Mouse (Mus musculus) CH12.LX (cell line): ENCODE measurements around the gene Vmn1r220.
"Not testable (repeated sequence)": the region's sequence is repeated elsewhere in the genome, so short reads cannot be mapped to it uniquely, and the experiment has no call there.

ENCODE experiments used
- CTCF ChIP-seq, 2 experiments: IDR thresholded peaks in 1 of 2; conservative IDR thresholded peaks in 1 of 2; 2 replicates each; pipeline ENCODE4 v1.5.1; 2011 to 2012; ENCODE audit warnings: low read depth in 2 of 2, low read length in 2 of 2, improper control_type of control experiment in 1 of 2, inconsistent platforms in 1 of 2, mild to moderate bottlenecking in 1 of 2, moderate library complexity in 1 of 2
- EP300 ChIP-seq: IDR thresholded peaks from 2 replicates; pipeline ENCODE4 v1.6.1; 2011; ENCODE audit warnings: low read length, improper control_type of control experiment
- GABPA ChIP-seq: IDR thresholded peaks from 2 replicates; pipeline ENCODE4 v1.6.1; 2012; ENCODE audit warnings: low read depth, low read length, improper control_type of control experiment, inconsistent platforms; ENCODE audit not compliant: insufficient replicate concordance
- IRF4 ChIP-seq: IDR thresholded peaks from 2 replicates; pipeline ENCODE4 v1.6.1; 2014; ENCODE audit warnings: low read depth, mild to moderate bottlenecking, inconsistent platforms, low read length, improper control_type of control experiment
- POLR2A ChIP-seq: IDR thresholded peaks from 2 replicates; pipeline ENCODE4 v1.6.1; 2011; ENCODE audit warnings: low read depth, mild to moderate bottlenecking, improper control_type of control experiment, low read length
- RCOR1 ChIP-seq: conservative IDR thresholded peaks from 2 replicates; pipeline ENCODE4 v1.6.1; 2012; ENCODE audit warnings: low read depth, mild to moderate bottlenecking, inconsistent platforms, low read length, improper control_type of control experiment
- USF2 ChIP-seq: conservative IDR thresholded peaks from 2 replicates; pipeline ENCODE4 v1.6.1; 2011; ENCODE audit warnings: low read depth, low read length, improper control_type of control experiment
- ZKSCAN1 ChIP-seq: IDR thresholded peaks from 2 replicates; pipeline ENCODE4 v1.6.1; 2012; ENCODE audit warnings: low read depth, inconsistent platforms, low read length, improper control_type of control experiment, borderline replicate concordance
- ZNF384 ChIP-seq: IDR thresholded peaks from 2 replicates; pipeline ENCODE4 v1.6.1; 2012; ENCODE audit warnings: low read depth, low read length, improper control_type of control experiment, inconsistent platforms

DNA sequence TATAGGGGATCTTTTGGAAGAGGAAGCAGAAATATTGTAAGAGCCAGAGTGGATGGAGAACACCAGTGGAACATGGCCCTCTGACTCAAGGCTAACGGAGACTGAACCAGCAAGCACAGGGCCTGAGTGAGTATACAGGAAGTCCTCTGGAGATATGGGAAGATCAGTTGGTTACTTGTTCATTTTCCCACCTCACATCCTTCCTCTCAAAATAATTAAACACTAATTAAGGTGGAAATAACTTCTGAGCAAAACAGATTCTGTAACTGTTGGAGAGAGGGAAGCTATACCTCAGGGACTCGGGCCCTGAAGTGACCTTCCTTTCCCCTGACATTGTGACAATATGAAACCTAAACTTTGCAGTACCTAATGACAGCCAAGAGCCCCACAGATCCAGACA is 26.1 kb upstream of the Vmn1r220 start, which contains the start of gene Vmn1r221:
- not testable (repeated sequence) for TF ChIP-seq IRF4; EP300; POLR2A; RCOR1; CTCF (conservative IDR thresholded peaks at IDR 0.05 in 1 of 2, IDR thresholded peaks at IDR 0.05 in 1 of 2; ENCODE audit: low read depth in 2 of 2, low read length in 2 of 2); GABPA; ZKSCAN1; ZNF384; USF2
